Mouse (Mus musculus) forebrain, embryonic 15.5 days (tissue): ENCODE results near the gene Kazald1. TPM values are rescaled to one million over a fixed set of nuclear protein-coding genes. Genes with fewer than 3 reads are reported as not detected.
"Not testable (repeated sequence)": the region's sequence is repeated elsewhere in the genome, so short reads cannot be mapped to it uniquely, and the experiment has no call there.

ENCODE experiments used
- ATAC-seq: fragments of 200-750 bp; cut with Nextera tagmentation; replicated peaks from 2 replicates; pipeline ENCODE4 v1.8.0; 2017; ENCODE audit warnings: mild to moderate bottlenecking, moderate TSS enrichment, moderate library complexity
- H3K27ac ChIP-seq: fragments of 300-500 bp; sonication (generic); replicated peaks from 2 replicates; pipeline ENCODE4 v1.5.1; 2015; ENCODE audit warnings: mild to moderate bottlenecking, inconsistent platforms
- H3K27me3 ChIP-seq: fragments of 300-500 bp; sonication (generic); 2 replicates; pipeline ENCODE4 v1.6.1; 2015; ENCODE audit warnings: inconsistent platforms
- H3K36me3 ChIP-seq: fragments of 300-500 bp; sonication (generic); 2 replicates; pipeline ENCODE4 v1.6.1; 2015; ENCODE audit warnings: mild to moderate bottlenecking, inconsistent platforms
- H3K4me1 ChIP-seq: fragments of 300-500 bp; sonication (generic); 2 replicates; pipeline ENCODE4 v1.6.1; 2015; ENCODE audit warnings: inconsistent platforms
- H3K4me2 ChIP-seq: fragments of 300-500 bp; sonication (generic); replicated peaks from 2 replicates; pipeline ENCODE4 v1.6.1; 2015; ENCODE audit warnings: mild to moderate bottlenecking, inconsistent platforms
- H3K4me3 ChIP-seq: fragments of 300-500 bp; sonication (generic); 2 replicates; pipeline ENCODE4 v1.5.1; 2015; ENCODE audit warnings: mild to moderate bottlenecking, inconsistent platforms
- H3K9ac ChIP-seq: fragments of 300-500 bp; sonication (generic); replicated peaks from 2 replicates; pipeline ENCODE4 v1.6.1; 2015; ENCODE audit warnings: mild to moderate bottlenecking, inconsistent platforms
- H3K9me3 ChIP-seq: fragments of 300-500 bp; sonication (generic); 2 replicates; pipeline ENCODE4 v1.6.1; 2016; ENCODE audit warnings: inconsistent platforms
- WGBS: fragments of 180-500 bp; shearing (Covaris S2); methylation state at CpG from one replicate; pipeline ENCODE4 v1.1.7; 2015; ENCODE audit warnings: mixed read lengths; 5-methylcytosine and 5-hydroxymethylcytosine counted together
- polyA plus RNA-seq: library from polyadenylated mRNA; unstranded; fragments of >200 nt; fragmentation: Nextera tagmentation; extraction: Ambion mirVana; gene quantifications from 2 replicates; pipeline ENCODE4 v1.2.1, GENCODE M21; 2015

Kazald1 gene
- polyA plus RNA-seq, 1 experiment from 2014 or later = 0.73 TPM

DNA sequence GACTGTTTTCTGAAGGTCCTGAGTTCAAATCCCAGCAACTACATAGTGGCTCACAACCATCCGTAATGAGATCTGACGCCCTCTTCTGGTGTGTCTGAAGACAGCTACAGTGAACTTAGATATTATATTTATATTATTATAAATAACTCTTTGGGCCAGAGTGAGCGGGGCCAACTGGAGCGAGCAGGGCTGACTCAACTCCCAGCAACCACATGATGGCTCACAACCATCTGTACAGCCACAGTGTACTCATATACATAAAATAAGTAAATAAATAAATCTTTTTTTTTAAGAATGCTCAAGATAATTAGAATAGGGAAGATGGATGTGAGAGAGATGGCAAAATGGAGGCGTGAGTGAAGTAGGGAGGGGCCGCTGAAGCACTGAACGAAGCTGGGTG is 36.8 kb upstream of the Kazald1 start:
- not testable (repeated sequence) for H3K4me2 ChIP-seq

DNA sequence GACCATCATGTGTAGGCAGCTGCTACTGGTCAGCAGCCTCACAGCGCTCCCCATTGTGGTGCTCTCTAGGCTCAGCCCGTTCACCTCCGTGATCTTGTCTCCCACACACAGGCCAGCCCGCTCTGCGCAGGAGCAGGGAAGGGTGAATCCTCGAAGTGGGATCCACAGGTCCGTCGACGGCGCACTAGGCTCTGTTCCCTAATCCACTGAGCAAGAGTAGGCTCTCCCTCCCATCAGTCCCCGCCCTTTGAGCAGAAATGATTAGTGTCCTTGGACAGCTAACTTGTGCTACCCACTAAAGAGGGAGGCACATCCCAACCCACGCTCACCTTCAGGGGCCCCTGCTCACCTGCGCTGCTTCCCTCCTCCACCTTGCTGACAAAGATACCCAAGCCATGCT is 34.8 kb upstream of the Kazald1 start:
- no peak for ATAC-seq
- Histone ChIP-seq H3K36me3 (no peaks in the 10 kb centered on the region), H3K9me3 (no peaks in the 10 kb centered on the region), H3K4me2 (no peak overlapping the region), H3K4me1 (no peaks in the 10 kb centered on the region), H3K27me3 (peaks cover under 1% of the 10 kb centered on the region), H3K27ac (no peak overlapping the region), H3K9ac (no peak overlapping the region), H3K4me3 (no peak overlapping the region)
- WGBS = 61% methylated on average over 13 of the region's 13 CpGs

More for the DNA sequence above, 36.8 kb upstream of the Kazald1 start:
- H3K4me3 ChIP-seq, H3K36me3 ChIP-seq, H3K27me3 ChIP-seq, H3K9me3 ChIP-seq, ATAC-seq, H3K9ac ChIP-seq, H3K27ac ChIP-seq, H3K4me1 ChIP-seq: not testable (repeated sequence)
- WGBS = 93% methylated on average over 7 of the region's 7 CpGs

DNA sequence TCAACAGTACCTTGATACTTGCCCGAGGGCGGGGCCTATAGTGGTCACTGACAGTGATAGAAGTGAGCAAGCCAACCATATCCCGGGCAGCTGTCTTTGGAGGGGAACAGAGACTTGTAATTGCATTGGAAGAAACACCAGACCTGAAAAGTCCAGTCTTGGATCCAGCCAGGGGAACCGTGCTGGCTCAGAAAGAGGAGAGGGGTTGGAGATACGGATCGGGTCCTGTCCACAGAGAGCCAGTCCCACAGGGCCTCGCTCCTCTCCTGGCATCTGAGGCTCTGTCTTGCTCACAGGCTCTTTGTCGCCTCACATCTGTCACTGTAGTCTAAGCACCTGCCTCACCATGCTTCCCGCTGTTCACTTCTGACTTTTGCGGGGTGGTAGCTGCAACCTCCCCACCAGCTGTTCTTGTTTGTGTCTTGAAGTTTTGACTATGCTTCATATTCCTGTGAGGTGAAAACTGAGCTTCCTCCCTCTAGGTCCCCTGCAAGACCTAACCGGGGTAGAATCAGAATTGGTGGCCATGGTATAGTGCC is 30.6 kb upstream of the Kazald1 start:
- Histone ChIP-seq H3K9me3 (no peaks in the 10 kb centered on the region), H3K27ac (no peak overlapping the region), H3K4me2 (no peak overlapping the region), H3K9ac (no peak overlapping the region), H3K36me3 (no peaks in the 10 kb centered on the region), H3K4me3 (no peak overlapping the region), H3K4me1 (peaks cover 26% of the 10 kb centered on the region), H3K27me3 (peaks cover 8% of the 10 kb centered on the region)
- no peak for ATAC-seq
- WGBS = 70% methylated on average over 11 of the region's 11 CpGs

DNA sequence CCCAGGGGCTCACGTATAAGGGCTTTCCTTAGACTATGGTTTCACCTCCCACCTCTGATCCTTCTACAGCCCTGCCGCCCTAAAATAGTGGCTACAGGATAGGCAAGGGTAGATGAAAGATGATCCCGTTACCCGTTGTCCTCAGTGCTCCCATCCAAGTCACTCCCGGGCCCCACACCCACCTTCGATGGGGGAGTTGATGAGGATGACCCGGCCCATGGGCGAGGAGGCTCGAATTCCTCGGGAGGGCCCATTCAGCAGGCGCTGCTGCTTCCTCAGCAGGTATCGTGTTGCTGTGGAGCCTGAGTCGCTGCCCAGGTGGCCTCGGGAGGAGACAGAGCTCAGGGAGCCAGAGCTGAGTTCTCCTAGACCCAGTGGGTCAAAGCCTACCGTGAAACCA is 29.8 kb upstream of the Kazald1 start:
- Histone ChIP-seq H3K27me3 (peaks cover 8% of the 10 kb centered on the region), H3K4me1 (peaks cover 34% of the 10 kb centered on the region), H3K36me3 (peaks cover 5% of the 10 kb centered on the region; the same call in 1 of the 2 replicates), H3K4me3 (no peak overlapping the region), H3K9ac (no peak overlapping the region), H3K9me3 (no peaks in the 10 kb centered on the region), H3K4me2 (no peak overlapping the region), H3K27ac (no peak overlapping the region)
- WGBS = 56% methylated on average over 15 of the region's 15 CpGs
- no peak for ATAC-seq

DNA sequence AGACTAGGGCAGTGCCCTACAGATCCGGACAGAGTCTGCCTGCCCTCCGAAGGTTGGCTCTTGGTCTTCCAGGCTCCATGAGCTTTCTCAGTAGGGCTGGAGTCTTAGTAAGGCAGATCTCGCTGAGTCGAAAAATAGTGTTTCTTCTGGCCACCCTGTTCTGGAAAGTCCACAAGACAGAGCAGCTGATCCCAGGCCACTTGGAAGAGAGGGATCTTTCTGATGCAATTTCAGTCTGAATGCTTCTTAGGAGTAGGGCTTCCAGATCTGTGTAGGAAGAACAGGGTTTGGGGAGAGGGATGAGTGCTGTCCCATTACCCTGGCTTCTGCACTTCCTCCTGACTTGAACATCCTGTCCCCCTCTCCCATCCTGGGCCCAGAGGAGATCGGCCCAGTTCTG is 29.4 kb upstream of the Kazald1 start, which contains the start of gene Pdzd7:
TSS of gene Pdzd7 (minus strand) at position 67 of the 400 bp plus-strand sequence.
- WGBS = 79% methylated on average over 5 of the region's 5 CpGs

DNA sequence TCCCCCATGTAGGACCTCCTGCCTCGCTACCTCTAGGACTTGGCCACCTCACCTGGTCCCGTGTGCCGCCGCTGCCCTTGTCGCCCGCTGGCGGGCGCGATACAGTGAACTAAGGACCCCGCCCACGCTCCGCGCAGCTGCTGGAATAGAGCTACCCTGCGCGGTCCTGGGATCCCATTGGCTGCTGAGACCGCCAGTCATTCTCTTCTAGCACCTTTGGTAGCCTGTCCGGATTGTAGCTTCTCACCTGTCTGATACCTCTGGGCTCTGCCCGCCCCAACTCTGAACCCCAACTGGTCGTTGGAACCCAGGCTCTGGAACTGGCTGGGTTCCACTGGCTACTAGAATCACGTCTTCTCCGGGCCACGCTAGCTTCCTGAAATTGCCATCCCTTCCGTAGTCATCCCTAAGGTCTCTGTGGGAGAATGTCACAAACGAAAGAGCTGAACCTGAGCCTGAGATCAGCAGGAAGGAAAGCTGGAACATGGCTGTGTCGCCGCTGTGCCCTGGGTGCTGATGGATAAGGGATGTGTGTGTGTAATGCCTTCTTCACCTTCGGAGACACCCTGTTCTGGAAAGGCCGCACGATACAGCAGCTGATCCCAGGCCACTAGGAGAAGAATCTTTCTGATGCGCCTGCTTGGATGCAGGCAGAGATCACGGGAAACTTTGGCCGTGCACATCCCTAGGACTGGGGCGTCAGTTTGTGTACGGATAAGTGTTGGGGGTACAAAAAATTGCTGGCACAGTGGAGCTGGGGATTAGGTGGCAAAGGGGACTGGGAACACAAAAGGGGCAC is 28.3 kb upstream of the Kazald1 start:
- peaks cover 42% of the 10 kb centered on the region for H3K4me1 ChIP-seq
- H3K9me3 ChIP-seq = no peaks in the 10 kb centered on the region
- H3K4me3 ChIP-seq = peak overlapping the region; percentile 59
- peaks cover 11% of the 10 kb centered on the region for H3K36me3 ChIP-seq
- H3K4me2 ChIP-seq = peak overlapping the region; percentile 64
- H3K27me3 ChIP-seq = peaks cover 8% of the 10 kb centered on the region; the same call in 1 of the 2 replicates
- 1% methylated on average over 34 of the region's 34 CpGs for WGBS
- peak; percentile 69 for ATAC-seq
- H3K9ac ChIP-seq = peak overlapping the region; percentile 67
- H3K27ac ChIP-seq = peak overlapping the region; percentile 97

More for the DNA sequence above, 29.4 kb upstream of the Kazald1 start, which contains the start of gene Pdzd7:
- Histone ChIP-seq H3K4me2 (peak within 1 kb of the TSS; percentile 64), H3K9ac (peak within 1 kb of the TSS; percentile 67), H3K4me3 (peak within 1 kb of the TSS; percentile 59), H3K9me3 (no peaks in the 10 kb centered on the region), H3K4me1 (peaks cover 37% of the 10 kb centered on the region), H3K27ac (peak within 1 kb of the TSS; percentile 97; the same call in 1 of the 2 replicates), H3K36me3 (peaks cover 5% of the 10 kb centered on the region), H3K27me3 (peaks cover 8% of the 10 kb centered on the region)
- ATAC-seq = no peak

DNA sequence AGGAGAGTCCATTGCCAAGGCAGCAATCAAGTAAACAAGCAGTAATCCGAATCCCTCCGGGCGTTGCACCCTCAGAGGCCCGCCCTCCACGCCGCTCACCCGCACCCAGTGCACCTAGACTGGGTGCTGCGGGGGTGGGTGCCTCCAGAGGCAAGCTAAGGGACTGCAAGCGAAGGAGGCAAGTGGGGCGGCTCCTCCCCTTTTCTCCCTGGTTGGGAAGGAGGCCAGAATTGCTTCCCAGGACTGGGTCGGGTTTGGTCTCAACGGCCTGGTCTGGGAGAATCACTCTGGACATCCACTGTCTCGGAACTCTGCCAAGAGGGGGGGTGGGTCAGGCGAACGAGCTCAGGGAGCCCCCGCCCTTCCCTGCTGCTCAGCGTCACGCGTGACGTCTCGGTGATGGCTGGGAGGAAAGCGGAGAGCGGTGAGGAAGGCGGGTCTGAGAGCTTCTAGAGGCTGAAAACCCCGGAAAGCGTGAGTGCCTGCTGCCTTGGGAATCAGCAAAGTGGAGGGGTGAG is 27.6 kb upstream of the Kazald1 start, which contains the start of gene Sfxn3:
TSS of gene Sfxn3 (plus strand) at position 87 of the 518 bp plus-strand sequence.
- H3K4me1 ChIP-seq = peaks cover 42% of the 10 kb centered on the region
- 1% methylated on average over 26 of the region's 26 CpGs for WGBS
- H3K27me3 ChIP-seq = peaks cover 8% of the 10 kb centered on the region; the same call in 1 of the 2 replicates
- H3K4me3 ChIP-seq = peak within 1 kb of the TSS; percentile 59
- no peaks in the 10 kb centered on the region for H3K9me3 ChIP-seq
- peak; percentile 85 for ATAC-seq
- H3K27ac ChIP-seq = peak within 1 kb of the TSS; percentile 97
- H3K9ac ChIP-seq = peak within 1 kb of the TSS; percentile 67
- peaks cover 15% of the 10 kb centered on the region for H3K36me3 ChIP-seq
- H3K4me2 ChIP-seq = peak within 1 kb of the TSS; percentile 64

DNA sequence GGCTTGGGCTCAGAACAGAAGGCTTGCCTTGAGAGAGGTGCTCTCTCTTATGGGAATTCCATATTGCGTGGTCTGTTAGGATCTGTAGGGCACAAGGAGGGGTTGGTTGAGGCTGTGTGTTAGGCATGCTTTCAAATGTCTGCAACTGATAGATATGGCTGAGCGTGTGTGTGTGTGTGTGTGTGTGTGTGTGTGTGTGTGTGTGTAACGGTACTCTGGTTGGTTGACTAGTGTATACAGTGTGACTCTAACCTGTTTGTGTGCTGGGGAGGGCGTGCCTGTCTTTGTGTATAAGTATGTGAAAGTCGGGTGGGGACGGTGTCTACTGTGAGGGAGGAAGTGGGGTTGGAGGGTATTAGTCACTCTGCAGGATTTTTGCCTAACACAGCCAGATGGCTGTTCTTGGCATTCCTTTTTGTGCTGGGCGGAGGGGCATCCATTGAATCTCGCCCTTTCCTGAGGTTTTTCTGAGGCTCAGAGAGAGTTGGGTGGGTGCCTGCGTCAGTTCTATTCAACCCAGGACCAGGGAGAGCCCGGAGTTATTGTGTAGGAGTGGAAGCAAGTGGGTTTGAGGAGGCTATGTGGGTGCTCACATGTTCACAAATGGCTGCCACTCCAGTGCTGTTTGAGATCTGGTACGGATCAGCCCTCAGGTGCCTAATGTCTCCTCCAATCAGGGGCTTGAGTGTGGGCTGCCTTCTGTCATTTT is 27.0 kb upstream of the Kazald1 start:
- Histone ChIP-seq H3K4me3 (peak overlapping the region; percentile 59), H3K9ac (peak overlapping the region; percentile 67), H3K4me2 (peak overlapping the region; percentile 64), H3K36me3 (peaks cover 21% of the 10 kb centered on the region), H3K4me1 (peaks cover 42% of the 10 kb centered on the region), H3K9me3 (no peaks in the 10 kb centered on the region), H3K27me3 (peaks cover 8% of the 10 kb centered on the region; the same call in 1 of the 2 replicates), H3K27ac (peak overlapping the region; percentile 97)
- ATAC-seq = peak; percentile 38
- 16% methylated on average over 11 of the region's 11 CpGs for WGBS

DNA sequence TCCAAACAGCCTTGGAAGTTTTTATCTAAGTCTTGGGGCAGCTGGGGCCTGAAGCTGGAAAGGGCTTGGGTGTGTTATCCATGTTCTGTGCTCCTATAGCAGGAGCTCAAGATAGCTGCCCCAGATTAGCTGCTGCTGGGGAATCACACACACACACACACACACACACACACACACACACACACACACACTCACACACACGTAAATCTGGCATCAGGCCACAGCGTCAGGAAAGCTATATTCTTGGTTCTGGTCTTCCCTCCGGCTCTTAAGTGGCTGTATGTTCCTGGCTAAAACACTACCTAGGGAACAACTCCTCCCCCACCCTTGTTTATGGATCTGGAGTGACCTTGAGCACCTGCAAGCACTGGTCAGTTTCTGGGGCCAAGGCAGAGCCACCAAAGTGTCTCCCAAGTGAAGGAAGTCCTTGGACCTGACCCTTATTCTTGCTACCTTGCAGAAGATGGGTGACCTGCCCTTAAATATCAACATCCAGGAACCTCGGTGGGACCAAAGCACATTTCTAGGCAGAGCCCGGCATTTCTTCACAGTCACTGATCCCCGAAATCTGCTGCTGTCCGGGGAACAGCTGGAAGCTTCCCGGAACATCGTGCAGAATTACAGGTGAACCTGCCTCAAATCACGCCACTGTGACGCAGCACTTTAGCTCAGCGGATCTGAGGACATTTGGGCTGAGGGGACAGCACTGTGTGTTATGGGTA is 26.2 kb upstream of the Kazald1 start:
- Histone ChIP-seq H3K27ac (peak overlapping the region; percentile 97), H3K4me2 (peak overlapping the region; percentile 64), H3K4me1 (peaks cover 42% of the 10 kb centered on the region), H3K4me3 (peak overlapping the region; percentile 59), H3K9ac (peak overlapping the region; percentile 67), H3K27me3 (peaks cover 8% of the 10 kb centered on the region; the same call in 1 of the 2 replicates), H3K36me3 (peaks cover 28% of the 10 kb centered on the region), H3K9me3 (no peaks in the 10 kb centered on the region)
- 78% methylated on average over 12 of the region's 12 CpGs for WGBS
- ATAC-seq = no peak

DNA sequence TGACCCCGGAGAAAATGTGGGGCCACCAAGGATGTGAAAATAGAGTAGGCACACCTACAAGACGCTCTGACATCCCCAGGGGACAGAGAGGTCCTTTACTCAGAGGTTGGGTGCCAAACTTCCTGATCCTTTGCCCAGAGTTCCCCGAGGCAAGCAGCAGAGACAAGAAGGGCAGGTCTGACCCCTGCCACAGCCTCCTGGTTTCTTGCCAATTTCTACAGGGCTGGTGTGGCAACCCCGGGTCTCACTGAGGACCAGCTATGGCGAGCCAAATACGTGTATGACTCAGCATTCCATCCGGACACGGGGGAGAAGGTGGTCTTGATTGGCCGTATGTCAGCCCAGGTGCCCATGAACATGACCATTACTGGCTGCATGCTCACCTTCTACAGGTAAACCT is 25.5 kb upstream of the Kazald1 start:
- H3K4me3 ChIP-seq = no peak overlapping the region
- no peak overlapping the region for H3K9ac ChIP-seq
- H3K27me3 ChIP-seq = peaks cover 8% of the 10 kb centered on the region; the same call in 1 of the 2 replicates
- peaks cover 33% of the 10 kb centered on the region for H3K36me3 ChIP-seq
- no peak overlapping the region for H3K27ac ChIP-seq
- peaks cover 42% of the 10 kb centered on the region for H3K4me1 ChIP-seq
- H3K4me2 ChIP-seq = peak overlapping the region; percentile 64; the same call in 1 of the 2 replicates
- 81% methylated on average over 9 of the region's 9 CpGs for WGBS
- no peaks in the 10 kb centered on the region for H3K9me3 ChIP-seq
- ATAC-seq = no peak

DNA sequence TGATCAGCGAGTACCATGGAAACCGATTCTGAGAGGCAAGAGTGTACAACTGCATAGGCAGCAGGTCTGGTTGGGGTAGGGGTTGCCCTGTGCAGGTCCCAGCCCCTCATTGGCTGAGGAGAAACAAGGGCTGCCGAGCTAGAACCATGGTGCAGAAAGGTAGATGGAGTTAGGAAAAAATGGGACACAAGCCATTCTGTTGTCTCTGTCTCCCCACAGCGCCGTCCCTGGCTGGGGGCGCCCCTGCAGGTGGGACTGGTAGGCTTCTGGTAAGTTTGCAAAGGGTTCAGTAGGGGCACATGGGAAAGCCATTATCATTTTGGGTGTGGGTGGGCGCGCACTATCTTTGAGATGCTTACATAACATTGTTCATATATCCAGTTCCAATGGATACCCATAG is 21.6 kb upstream of the Kazald1 start:
- H3K36me3 ChIP-seq = peaks cover 41% of the 10 kb centered on the region
- no peaks in the 10 kb centered on the region for H3K27me3 ChIP-seq
- no peak overlapping the region for H3K4me3 ChIP-seq
- no peak overlapping the region for H3K27ac ChIP-seq
- no peaks in the 10 kb centered on the region for H3K9me3 ChIP-seq
- no peak overlapping the region for H3K4me2 ChIP-seq
- 89% methylated on average over 8 of the region's 8 CpGs for WGBS
- peaks cover 42% of the 10 kb centered on the region for H3K4me1 ChIP-seq
- no peak for ATAC-seq
- no peak overlapping the region for H3K9ac ChIP-seq
